Mouse (Mus musculus): Measurements from ENCODE around the gene Poc1b.

DNA sequence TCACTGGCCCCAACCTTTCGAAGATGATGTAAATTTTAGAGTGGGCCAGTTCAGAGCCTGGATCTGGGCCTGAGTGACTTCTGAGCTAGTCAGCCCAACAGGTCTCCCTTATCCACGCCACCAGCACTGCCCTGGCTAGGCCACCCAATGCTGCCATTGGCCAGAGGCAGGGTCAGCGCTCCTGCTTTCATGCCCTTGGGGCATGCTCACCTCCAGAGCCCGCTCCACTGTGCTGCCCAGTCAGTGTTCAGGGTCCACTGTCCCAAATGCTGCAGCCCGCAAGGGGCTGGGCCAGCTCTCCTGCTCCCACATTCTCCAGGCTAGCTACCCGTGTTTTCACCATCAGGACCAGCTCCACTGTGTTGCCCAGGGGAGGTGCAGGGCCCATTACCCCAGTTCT is 43.2 kb downstream of the Poc1b start:
- TF ChIP-seq CTCF (IDR thresholded peaks at IDR 0.05; ENCODE audit: low read depth, low read length), result no peak
- TF ChIP-seq GATA1 (IDR thresholded peaks at IDR 0.05; ENCODE audit: borderline replicate concordance, low read length), result no peak

All from G1E (cell line).